Mouse (Mus musculus) mouse embryonic stem cell (cell line): ENCODE measurements around the gene Fgf10.

ENCODE experiments used
- in situ Hi-C, 2 experiments: fragments of 300-500 bp; cut with MboI; formaldehyde crosslinking; loops; 1 replicate in 1 of 2; 3 replicates in 1 of 2; pipeline ENCODE4 v1.14.3; 2019 to 2020; ENCODE audit warnings: low sequenced_read_pairs in 2 of 2, low pct_unique_long_range_greater_than_20kb in 1 of 2, mixed read lengths in 1 of 2; ENCODE audit not compliant: unreplicated experiment in 1 of 2

Gene Fgf10

DNA sequence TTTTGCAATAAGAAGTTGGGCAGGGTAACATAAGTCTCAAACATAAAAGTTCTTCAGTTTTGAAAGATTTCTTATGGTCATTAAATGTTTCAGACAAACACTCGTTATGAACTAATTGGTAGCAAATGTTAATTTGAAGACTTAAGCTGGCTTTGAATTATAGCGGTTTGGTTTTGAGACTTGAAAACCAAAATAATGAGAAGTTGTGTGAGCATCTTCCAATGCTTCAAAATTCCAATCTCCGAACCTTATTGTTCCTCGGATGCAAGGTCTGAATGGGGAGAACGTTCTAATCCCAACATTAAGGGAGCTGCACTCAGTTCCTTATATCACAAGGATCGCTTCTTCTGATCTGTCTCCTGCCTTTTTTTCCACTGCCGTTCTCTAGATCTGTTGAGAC lies at the start of gene Fgf10:
Gene Fgf10, plus strand, starts transcription at position 301 of the 400 bp plus-strand sequence.
- in situ Hi-C loops, result no loop called here

DNA sequence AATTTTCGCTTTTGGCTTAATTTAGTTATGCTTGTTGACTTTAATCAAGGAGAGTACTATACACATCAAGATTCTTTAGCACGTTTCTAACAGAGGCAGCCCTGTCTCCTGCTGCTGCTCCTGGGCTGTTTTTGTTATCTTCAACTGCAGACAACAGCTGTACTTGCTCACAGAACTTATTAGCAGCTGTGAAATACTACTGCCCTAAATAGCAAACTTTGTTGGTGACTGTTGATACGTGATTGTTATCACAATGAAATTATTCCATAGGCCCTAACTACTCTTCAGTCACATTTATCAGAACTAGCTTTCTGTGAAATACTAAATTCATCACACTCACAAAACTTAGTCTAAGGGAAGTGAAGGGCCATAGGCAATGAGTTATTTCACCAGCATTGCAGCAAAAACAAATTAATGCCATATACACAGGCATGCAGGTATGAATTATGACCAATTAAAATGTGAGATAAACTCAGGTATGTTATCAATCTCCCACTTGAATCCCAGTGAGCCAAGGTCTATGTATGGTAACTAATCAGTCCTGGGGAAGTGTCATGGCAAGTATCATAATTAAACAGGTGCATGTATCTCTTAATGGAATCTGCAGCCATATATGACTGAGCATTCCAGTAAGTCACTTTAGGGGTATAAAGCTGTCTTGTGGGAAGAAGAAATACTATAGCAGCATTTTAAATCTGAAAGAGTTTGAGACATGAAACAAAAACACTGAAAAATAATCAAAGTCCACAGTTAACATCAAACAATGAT lies 39.7 kb upstream of the Fgf10 start:
- in situ Hi-C loops, result no loop called here

DNA sequence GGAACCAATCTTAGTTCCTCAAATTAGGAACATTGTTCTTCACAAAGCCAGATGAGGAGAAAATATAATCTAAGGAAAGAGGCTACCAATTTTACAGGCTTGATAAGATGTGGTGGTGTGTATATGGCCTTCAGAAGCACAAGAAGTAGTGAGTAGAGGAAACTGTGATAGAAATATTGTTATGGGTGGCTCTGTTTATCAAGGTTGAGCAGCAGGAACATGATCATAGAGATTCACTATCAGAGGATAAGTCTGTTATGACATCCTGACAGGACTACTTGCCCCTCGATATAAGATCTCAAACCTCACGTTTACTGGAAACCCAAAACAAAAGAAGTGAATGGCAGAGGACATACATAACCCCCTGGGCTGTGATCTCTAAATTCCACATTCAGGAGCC lies 38.1 kb upstream of the Fgf10 start:
- in situ Hi-C loops, result no loop called here

DNA sequence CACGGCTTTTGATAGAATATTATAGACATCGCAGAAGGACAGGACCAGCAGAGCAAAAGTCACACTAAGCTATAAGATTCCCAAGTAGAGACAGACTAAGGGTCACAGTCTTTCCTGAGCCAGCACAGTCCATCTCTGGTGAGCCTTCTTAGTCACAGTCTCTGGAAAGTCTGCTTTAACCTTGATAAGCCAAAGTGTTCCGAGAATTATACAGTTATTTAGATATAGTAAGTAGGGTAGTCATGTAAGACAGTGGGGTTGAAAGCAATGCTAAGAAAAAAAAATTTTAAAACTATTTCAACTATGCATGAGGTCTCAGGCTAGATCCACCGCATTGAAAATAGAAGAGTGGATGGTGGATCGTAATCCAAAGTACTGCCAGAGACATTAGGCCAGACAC lies 33.5 kb upstream of the Fgf10 start:
- in situ Hi-C loops, result no loop called here

DNA sequence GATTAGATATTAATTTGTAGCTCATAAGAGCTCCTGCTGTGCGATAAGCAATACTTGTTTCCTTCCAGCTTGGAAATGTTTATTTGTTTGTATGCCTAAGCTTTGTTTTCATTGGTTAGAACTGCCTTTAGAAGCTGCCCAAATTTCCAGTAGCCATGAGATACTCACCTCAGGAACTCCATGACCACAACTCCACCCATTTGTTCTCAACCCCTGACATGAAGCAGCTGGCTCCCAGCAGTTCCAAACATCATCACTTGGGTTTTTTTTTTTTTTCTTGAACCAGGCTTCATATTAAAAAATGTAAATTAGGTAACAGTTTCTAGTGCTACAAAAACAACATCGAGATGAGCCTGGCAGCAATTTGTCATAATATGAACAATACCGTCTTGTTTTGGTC lies 27.0 kb upstream of the Fgf10 start:
- in situ Hi-C loops, result no loop called here

DNA sequence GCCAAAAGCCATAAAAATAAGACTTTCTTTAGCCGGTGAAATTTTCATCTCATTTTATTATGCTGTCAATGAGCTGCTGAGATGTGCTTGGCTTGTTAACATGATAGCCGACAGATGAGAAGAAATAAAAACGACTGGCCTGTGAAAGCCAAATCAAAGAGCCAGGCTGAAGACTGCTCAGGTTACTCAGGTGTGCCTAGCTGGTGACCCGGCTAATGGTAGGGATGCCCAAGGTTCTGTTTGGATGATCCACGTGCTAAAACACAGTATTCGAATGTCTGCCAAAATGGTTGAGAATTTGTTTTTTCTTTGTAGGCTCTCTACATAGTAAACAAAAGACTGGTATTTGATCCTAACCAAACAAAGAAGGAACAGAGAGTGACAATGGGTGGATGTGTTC lies 26.5 kb upstream of the Fgf10 start:
- in situ Hi-C loops, result no loop called here

DNA sequence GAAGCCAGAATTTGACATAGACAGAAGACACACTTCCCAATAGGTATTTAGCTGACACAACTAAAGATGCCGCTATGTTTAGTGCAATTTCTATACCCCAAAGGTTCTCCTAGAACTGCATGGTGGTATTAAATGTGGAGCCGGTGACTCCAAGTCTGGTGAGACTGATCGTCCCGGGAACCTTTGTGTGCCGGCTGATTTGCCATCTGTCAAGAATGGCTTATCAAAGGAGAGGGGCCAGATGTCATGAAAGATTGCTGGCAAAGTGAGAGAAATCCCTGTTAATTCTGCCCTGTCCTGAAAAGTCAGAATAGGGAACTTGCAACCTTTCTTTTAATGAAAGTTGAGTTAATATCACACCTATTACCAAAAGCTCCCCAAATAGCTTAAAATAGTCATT lies 12.6 kb upstream of the Fgf10 start:
- in situ Hi-C loops, result no loop called here

DNA sequence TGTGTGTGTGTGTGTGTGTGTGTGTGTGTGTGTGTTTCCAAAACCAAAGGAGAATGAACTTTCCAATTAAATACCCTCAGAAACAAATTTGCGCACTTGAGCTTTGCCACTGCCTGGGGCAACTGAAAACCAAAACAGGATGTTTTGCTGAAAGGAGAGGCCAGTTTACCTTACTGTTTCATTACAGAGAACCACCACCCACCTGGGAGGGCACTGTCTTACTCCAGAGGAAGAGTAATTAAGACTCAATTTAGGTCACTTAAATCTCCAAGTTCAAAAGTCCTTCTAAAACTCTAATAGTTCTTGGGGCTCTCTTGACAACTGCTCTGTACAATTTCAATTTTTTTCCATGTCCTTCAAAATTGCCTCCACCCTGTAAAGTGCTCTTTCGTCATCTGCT lies 11.6 kb upstream of the Fgf10 start:
- in situ Hi-C loops, result no loop called here

DNA sequence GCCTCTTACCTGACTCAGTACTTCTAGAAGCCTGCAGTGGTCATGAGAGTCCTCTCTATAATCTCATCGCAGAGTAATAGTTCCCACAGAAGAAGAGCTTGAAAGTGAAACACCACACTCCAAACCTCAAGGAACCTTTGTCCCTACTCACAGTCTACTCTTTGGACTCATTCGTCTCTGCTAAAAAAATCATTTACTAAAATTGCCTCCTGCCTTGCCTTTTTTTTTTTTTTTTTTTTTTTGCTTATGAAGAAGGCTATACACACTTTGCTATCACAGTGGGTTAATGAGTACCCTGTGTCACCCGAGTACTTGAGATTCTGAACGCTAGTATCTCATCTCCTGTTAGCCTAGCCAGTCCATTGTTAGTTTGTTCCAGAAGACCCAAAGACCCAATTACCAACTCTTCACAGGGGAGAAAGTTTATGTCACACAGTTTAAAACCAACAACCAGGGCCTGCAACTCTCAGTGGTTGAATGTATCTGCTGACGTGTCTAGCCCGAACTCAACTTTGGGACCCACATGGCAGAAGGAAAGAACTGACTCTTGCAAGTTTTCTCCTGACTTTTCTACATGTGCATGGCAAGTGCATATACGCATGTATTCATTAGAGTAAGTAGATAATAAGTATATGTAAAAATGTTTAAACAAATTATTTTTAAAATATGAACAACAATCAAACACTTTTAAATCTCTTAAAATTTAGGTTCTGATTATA lies 10.8 kb upstream of the Fgf10 start:
- in situ Hi-C loops, result no loop called here

DNA sequence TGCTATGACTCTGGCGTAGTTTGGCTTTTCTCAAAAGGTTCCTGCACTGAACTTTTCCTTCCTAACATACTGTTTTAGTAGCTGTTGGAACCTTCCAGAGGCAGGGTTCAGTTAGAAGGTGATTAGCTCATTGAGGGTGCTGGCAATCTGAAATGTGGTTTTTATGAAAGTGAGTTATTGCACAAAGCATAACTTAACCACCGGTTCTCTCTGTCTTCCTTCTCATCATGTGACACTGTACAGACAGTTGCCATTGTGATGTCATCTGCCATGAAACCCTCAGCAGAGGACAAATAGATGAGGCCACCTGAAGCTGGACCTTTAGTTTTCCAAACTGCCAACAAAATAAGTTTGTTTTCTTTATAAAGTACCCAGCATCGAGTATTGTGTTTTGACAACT lies 7.9 kb upstream of the Fgf10 start:
- in situ Hi-C loops, result no loop called here

DNA sequence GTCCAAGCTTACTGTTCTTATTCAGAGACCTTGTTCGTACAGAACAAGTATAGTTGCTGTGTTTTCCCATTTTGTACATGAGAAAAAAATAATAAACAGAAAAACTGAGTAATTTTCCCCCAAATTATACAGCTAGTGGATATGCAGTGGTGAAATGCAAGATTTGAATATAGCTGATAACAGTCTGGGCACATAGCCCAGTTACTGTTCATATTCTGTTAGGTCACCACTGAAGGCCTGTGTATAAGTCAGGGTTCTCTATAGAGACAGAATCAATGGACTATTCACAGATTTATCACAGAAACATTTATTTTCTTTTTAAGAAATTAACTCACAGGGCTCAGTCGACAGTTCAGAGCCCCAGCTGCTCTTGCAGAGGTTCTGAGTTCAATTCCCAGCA lies 4.7 kb upstream of the Fgf10 start:
- in situ Hi-C loops, result no loop called here

DNA sequence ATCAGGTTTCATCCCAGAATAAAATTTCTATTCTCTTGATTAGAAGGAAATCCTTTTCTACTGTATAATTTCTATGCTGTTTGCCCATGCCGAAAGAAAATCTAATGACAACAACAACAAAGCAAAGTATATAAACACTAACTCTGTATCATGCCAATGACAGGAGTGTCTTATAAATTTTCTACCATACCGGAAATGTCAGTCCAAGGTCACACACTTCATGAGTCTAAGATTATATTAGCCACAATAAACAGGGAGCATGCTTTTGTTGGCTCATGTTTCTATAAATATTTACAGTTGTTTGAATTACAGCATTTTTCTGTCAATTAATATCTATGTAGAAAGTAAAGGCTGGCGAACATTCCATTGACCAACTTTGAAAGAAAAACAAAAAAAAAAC lies 9.6 kb downstream of the Fgf10 start:
- in situ Hi-C loops, result no loop called here

DNA sequence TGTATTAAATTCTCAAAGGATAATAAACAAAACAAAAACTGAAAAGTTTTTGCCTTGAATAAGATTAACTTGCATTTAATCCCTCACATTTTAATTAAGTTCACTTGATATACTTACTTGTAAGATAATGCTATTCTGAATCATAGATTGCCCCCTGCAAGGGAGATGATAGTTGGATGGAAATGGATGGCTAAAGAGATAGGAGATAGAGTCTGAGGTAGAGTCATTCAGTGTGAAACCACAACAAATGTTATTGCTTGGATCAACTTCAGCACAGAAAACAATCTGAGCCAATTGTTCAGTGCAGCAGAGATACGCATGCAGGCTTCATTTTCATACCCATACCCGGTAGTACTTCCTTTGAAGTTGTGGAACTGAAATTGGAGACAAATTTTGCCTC lies 23.5 kb downstream of the Fgf10 start:
- in situ Hi-C loops, result no loop called here

DNA sequence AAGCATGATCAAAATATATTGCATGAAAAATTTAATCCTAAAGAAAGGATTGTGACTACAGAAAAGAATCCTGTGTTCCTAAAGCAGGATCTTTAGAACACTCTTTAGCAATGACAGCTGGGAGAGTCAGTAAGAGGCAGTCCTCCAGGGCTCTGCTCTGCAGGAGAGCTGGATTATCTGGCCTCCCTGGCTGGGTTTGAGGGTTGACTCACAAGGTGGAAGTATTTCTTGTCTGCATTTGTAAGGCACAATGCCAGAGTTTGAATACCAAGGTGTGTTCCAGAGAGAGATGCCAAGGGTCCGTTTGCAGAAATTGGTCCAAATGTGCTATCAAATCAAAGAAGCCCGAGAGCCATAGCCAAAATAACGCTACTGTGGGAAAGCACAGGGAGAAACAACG lies 25.5 kb downstream of the Fgf10 start:
- in situ Hi-C loops, result no loop called here

DNA sequence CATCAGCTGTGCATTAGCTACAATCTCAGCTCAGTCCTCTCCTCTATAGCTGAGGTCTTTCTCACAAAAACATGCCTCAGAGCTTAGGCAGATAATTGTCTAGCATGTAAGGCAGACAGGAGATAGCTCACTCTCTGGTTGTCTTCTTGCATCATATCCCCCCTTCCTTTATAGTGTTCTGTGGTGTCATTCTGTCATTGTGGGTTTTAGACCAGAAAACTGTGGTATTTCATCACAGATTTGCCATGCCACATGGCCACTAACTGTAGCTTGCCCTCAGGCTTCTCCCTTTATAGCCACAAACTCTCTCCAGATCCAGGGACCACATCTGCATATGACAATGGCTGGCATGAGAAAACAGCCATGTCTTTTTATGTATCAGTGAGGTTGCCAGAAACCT lies 34.1 kb downstream of the Fgf10 start:
- in situ Hi-C loops, result no loop called here

DNA sequence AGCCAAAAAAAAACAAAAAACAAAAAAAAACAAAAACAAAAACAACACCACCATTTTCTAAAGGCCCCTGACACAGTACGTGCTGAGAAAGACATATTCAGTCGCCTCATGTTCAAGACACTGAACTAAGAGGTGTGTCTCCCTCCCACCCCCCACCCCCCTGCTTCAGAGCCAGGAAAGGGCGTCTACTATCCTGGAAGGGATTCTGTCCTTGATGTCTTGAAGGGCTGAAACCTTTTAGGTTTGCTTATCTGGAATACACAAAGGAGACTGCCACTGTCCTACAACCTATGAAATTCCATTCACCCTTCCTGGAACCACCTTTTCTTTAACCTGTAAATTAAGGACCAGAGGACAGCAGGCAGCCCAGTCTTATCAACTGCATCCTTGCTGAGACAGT lies 36.1 kb downstream of the Fgf10 start:
- in situ Hi-C loops, result no loop called here

DNA sequence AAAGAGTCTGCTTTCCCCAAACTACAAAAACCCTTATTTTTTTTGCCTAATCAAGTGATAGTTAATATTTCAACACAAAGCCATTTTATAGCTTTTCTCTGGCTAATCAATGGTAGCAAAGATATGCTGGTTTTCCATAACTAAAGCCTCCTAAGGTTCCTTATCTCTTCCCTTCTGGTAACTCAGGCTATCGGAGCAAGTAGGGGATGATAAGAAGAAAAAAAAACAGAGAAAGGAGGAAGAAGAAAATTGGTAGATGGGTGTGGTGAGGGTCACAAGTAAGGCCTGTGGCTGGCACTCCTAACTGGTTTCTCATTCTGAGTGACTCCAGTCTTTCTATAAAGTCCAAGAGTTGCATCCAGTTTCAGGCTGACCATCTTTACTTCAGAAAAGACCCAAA lies 40.3 kb downstream of the Fgf10 start:
- in situ Hi-C loops, result no loop called here

DNA sequence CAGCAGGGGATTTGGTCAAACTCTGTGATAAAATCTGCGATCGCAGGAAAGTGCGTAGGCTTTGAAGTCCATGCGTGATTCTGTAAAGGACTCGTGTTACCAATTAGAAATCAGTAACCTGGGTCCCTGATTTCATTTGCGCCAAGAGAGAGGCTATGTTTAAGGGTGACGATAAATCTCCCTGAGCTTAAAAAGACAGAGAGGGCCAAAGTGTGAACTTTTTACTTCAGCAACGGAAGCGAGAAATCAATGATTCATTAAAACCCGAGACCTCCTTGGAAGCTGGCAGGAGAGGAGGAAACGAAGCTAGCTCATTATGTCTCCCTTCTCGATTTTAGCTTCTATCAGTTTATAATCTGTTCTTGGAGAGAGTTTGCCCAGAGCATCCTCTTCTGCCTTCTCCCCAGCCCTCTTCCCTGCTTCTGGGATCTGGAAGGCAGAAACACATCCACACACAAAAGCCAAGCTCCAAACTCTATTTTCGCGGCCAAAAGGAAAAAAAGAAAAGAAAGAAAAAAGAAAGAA lies 44.1 kb downstream of the Fgf10 start:
- in situ Hi-C loops, result no loop called here

DNA sequence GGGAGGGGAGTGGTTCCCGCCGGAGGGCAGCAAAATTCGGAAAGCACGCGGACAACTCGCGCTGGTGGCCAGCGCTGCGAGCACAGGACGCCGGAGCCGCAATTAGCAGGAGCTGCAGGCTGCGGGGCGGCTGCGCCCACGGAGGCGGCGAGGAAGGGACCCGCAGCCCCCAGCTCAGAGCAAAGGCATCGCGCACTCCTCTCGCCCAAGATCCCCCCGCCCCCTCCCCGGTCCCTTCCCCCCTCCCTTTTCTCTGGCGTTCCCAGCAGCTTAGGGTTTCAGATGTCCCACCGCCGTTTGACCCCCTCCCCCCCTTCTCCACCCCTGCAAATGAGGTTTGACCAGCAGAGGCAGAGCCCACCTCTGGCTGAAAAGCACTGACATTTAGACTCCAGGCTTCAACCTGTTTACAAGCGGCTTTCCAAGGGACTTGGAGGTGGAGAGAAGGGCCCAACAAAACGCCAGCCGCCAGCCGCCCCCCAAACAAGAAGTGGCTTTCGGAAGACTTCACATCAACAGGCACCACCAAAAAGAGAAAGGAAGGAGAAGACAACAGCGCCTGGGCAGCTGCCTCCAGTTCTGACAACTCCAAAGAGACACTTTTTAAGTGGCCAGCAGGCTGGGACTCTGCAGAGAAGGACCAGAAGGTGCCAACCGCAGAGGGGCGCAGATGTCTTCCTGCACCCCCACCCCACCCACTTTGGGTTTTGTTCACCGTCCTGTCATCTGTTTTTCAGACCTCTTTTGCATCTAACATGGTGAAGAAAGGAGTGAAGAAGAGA lies 44.9 kb downstream of the Fgf10 start:
- in situ Hi-C loops, result no loop called here
